Mouse (Mus musculus) embryonic facial prominence, embryonic 14.5 days (tissue): ENCODE measurements around the gene Unc45a. TPM values are rescaled to one million over a fixed set of nuclear protein-coding genes. Genes with fewer than 3 reads are reported as not detected.

Experiments used
- ATAC-seq: fragments of 200-750 bp; cut with Nextera tagmentation; 2 replicates; pipeline ENCODE4 v1.8.0; 2017; ENCODE audit warnings: low read depth, moderate number of reproducible peaks, moderate TSS enrichment
- DNase-seq: peaks from one replicate; pipeline ENCODE4 v3.0.0-alpha.2; 2015; ENCODE audit warnings: low spot score
- H3K27ac ChIP-seq: fragments of 300-500 bp; sonication (generic); replicated peaks from 2 replicates; pipeline ENCODE4 v1.5.1; 2014; ENCODE audit warnings: low read depth, mild to moderate bottlenecking, low read length, moderate library complexity
- H3K27me3 ChIP-seq: fragments of 300-500 bp; sonication (generic); replicated peaks from 2 replicates; pipeline ENCODE4 v1.6.1; 2014; ENCODE audit warnings: low read length; ENCODE audit not compliant: control insufficient read depth, insufficient read depth
- H3K36me3 ChIP-seq: fragments of 300-500 bp; sonication (generic); 2 replicates; pipeline ENCODE4 v1.6.1; 2014; ENCODE audit warnings: low read length, mixed read lengths; ENCODE audit not compliant: control insufficient read depth, insufficient read depth
- H3K4me1 ChIP-seq: fragments of 300-500 bp; sonication (generic); 2 replicates; pipeline ENCODE4 v1.6.1; 2014; ENCODE audit warnings: antibody characterized with exemption, low read length; ENCODE audit not compliant: control insufficient read depth, insufficient read depth
- H3K4me2 ChIP-seq: fragments of 300-500 bp; sonication (generic); 2 replicates; pipeline ENCODE4 v1.6.1; 2014; ENCODE audit warnings: low read depth, mild to moderate bottlenecking, low read length, moderate library complexity, mixed read lengths
- H3K4me3 ChIP-seq: fragments of 300-500 bp; sonication (generic); 2 replicates; pipeline ENCODE4 v1.5.1; 2014; ENCODE audit warnings: low read depth, mild to moderate bottlenecking, low read length
- H3K9ac ChIP-seq: fragments of 300-500 bp; sonication (generic); 2 replicates; pipeline ENCODE4 v1.6.1; 2014; ENCODE audit warnings: low read depth, mild to moderate bottlenecking, low read length, moderate library complexity, mixed read lengths
- H3K9me3 ChIP-seq: fragments of 300-500 bp; sonication (generic); 2 replicates; pipeline ENCODE4 v1.6.1; 2016; ENCODE audit warnings: low read length; ENCODE audit not compliant: control insufficient read depth
- WGBS: fragments of 180-500 bp; shearing (Covaris S2); extraction: QIAGEN DNeasy Blood & Tissue Kit; methylation state at CpG from one replicate; pipeline ENCODE4 v1.1.7; 2014; 5-methylcytosine and 5-hydroxymethylcytosine counted together
- polyA plus RNA-seq: library from polyadenylated mRNA; unstranded; fragments of >200 nt; fragmentation: Nextera tagmentation; extraction: Ambion mirVana; gene quantifications from 2 replicates; pipeline ENCODE4 v1.2.1, GENCODE M21; 2014

The Unc45a gene
- polyA plus RNA-seq, 1 experiment from 2014 or later, result 39.7 TPM

DNA sequence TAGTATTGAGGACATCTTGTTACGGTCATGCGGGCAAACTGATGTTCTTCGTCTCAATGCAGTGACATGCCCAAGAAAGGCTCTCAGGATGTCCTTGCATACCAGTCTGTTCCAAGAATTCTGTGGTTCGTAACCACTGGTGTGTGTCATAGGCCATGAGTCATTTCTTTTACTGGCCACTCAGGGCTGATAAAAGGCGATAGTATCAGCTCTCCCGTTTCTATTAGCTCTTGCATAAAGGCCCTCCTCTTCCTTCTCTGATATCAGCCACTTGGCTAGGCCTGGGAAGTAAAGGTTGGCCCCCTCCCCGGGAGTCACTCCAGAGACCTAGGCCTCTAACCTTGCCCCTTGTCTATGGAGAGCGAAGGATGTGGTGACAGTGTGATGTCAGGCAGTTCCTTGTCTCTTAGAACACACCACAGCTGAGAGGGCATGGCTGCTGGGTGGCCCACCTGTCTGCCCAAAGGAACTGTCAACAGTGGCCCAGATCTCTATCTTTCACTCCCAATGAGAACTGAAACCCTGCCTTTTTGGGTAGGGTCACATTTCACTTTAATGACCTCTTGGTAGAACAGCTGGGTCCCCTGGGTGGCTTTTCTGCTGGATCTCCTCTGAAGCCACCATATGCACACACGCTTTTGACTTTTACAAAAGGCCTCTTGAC, 34.7 kb upstream of the Unc45a start:
- Histone ChIP-seq H3K4me3 (no peak overlapping the region), H3K36me3 (0 out of 2 replicates have a peak, but pooled peaks cover 13% of the 10 kb centered on the region), H3K4me2 (no peak overlapping the region), H3K27ac (no peak overlapping the region), H3K27me3 (no peaks in the 10 kb centered on the region), H3K9ac (no peak overlapping the region), H3K4me1 (no peaks in the 10 kb centered on the region), H3K9me3 (no peaks in the 10 kb centered on the region)
- DNase-seq (no peak), ATAC-seq (no peak)
- 78% methylated on average over 9 of the region's 9 CpGs for WGBS

DNA sequence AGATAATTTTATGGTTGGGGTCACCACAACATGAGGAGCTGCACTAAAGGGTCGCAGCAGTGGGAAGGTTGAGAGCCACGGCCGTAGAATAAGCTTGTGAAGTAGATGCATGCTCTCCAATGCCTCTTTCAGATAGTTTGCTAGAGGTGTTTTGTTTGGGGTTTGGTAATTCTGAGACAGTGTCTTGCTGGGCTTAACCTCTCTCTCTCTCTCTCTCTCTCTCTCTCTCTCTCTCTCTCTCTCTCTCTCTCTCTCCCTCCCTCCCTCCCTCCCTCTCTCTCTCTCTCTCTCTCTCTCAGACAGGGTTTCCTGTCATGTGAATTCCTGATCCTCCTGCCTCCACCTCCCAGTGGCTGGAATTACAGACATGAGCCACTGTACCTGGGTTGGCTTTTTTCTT, 33.9 kb upstream of the Unc45a start:
- ATAC-seq (no peak), DNase-seq (no peak)
- Histone ChIP-seq H3K4me1 (peaks cover 6% of the 10 kb centered on the region), H3K9ac (no peak overlapping the region), H3K9me3 (no peaks in the 10 kb centered on the region), H3K36me3 (0 out of 2 replicates have a peak, but pooled peaks cover 13% of the 10 kb centered on the region), H3K27ac (no peak overlapping the region), H3K4me2 (no peak overlapping the region), H3K4me3 (no peak overlapping the region), H3K27me3 (no peaks in the 10 kb centered on the region)
- WGBS, result 77% methylated on average over 3 of the region's 3 CpGs

DNA sequence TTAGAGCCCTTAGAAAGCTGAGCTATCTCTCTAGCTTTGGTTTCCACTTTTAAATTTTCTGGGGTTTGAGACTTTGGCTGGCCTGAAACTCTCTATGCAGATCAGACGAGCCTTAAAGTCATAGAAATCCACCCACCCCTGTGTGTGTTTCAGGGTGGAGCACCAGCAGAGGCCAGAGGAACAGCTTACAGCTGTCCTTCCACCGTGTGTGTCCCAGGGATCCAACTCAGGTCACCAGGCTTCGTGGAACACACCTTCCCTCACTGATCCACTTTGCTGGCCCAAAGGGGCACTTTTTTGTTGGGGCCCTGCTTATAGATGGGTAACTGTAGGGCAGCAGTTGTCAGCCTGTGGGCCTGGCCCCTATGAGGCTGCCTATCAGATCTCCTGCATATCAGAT, 33.5 kb upstream of the Unc45a start:
- Histone ChIP-seq H3K27me3 (no peaks in the 10 kb centered on the region), H3K27ac (no peak overlapping the region), H3K4me2 (no peak overlapping the region), H3K4me3 (no peak overlapping the region), H3K4me1 (peaks cover 10% of the 10 kb centered on the region), H3K36me3 (0 out of 2 replicates have a peak, but pooled peaks cover 10% of the 10 kb centered on the region), H3K9ac (no peak overlapping the region), H3K9me3 (no peaks in the 10 kb centered on the region)
- ATAC-seq, result no peak
- WGBS, result 55% methylated on average over 3 of the region's 3 CpGs
- DNase-seq, result no peak

DNA sequence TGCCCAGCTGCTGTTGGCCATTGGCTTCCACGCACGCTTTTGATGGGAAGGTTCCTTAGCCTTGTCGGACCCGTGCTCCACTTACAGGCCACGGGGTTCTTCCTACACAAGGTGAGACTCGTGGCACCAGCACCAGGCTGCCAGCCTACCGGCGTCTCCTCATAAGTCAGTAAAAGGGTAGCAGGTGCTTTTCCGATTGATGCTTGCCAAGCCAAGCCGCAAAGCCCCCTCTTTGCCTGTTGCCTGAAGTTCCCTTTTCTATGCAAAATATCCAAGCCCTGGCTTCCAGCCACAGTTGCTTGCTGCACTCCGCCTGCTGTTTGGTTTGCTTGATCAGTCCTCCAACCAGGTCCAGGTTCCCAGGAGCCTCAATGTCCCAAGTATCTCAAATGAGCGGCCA, 33.0 kb upstream of the Unc45a start:
- H3K27me3 ChIP-seq, result no peaks in the 10 kb centered on the region
- no peak overlapping the region for H3K4me2 ChIP-seq
- H3K4me3 ChIP-seq, result no peak overlapping the region
- no peaks in the 10 kb centered on the region for H3K9me3 ChIP-seq
- H3K4me1 ChIP-seq, result peaks cover 14% of the 10 kb centered on the region
- H3K36me3 ChIP-seq, result 0 out of 2 replicates have a peak, but pooled peaks cover 7% of the 10 kb centered on the region
- WGBS, result 77% methylated on average over 12 of the region's 12 CpGs
- ATAC-seq (no peak), DNase-seq (no peak)
- H3K27ac ChIP-seq, result no peak overlapping the region
- no peak overlapping the region for H3K9ac ChIP-seq

DNA sequence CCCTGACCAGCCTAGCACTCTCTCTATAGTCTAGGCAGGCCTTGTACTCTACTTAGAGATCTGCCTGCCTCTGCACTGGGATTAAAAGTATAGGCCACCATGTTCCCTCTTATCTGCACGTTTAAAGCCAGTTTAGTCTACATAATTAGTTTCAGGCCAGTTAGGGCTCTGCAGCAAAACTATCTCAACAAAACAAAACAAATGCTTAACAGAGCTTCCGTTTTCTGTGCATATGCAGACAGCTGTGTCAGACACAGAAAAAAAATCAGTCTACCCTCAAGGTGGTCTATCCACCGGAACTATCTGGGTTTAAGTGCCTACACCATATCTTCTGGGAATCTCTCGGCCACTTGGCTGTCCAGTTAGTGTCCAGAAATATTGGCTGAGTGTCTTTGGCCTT, 32.5 kb upstream of the Unc45a start:
- Histone ChIP-seq H3K4me1 (peaks cover 14% of the 10 kb centered on the region), H3K27me3 (no peaks in the 10 kb centered on the region), H3K36me3 (peaks cover 6% of the 10 kb centered on the region), H3K9ac (no peak overlapping the region), H3K4me2 (no peak overlapping the region), H3K27ac (no peak overlapping the region), H3K4me3 (no peak overlapping the region), H3K9me3 (no peaks in the 10 kb centered on the region)
- DNase-seq (no peak), ATAC-seq (no peak)
- 68% methylated on average over 4 of the region's 4 CpGs for WGBS

DNA sequence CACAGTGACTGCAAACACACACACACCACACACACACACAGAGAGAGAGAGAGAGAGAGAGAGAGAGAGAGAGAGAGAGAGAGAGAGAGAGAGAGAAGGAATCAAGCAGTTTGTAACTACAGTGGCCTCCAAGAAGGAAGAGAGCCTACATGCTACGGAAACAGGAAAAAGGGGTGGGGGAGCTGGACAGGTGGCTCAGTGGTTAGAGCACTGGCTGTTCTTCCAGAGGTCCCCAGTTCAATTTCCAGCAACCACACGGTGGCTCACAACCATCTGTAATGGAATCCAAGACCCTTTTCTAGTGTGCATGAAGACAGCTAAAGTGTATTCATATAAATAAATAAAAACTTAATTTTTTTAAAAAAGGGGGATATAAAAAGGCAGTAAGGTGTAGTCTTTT, 31.9 kb upstream of the Unc45a start:
- DNase-seq, result no peak
- ATAC-seq, result no peak
- 53% methylated on average over 2 of the region's 2 CpGs for WGBS
- peaks cover 10% of the 10 kb centered on the region for H3K36me3 ChIP-seq
- H3K27ac ChIP-seq, result no peak overlapping the region
- H3K4me2 ChIP-seq, result no peak overlapping the region
- H3K9ac ChIP-seq, result no peak overlapping the region
- no peak overlapping the region for H3K4me3 ChIP-seq
- H3K9me3 ChIP-seq, result no peaks in the 10 kb centered on the region
- H3K27me3 ChIP-seq, result no peaks in the 10 kb centered on the region
- peaks cover 14% of the 10 kb centered on the region for H3K4me1 ChIP-seq

DNA sequence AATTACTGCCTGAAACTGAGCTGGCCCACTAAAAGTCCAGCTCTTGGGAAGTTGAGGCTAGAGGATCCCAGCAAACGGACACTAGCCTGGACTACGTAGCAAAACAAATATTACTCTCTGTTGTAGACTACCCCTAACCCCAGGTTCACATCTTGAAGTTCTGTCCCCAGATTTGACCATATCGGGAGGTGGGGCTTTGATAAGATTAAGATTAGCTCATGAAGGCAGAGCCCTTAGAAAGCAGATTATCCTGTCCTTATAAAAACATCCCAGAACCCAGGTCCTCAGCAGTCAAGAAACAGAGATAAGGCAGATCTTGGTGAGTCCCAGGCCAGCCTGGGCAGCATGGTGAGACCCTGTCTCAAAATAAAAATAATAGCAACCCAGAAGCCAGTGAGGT, 31.4 kb upstream of the Unc45a start:
- DNase-seq (no peak), ATAC-seq (no peak)
- no peak overlapping the region for H3K9ac ChIP-seq
- H3K4me2 ChIP-seq, result no peak overlapping the region
- no peaks in the 10 kb centered on the region for H3K9me3 ChIP-seq
- peaks cover 14% of the 10 kb centered on the region for H3K4me1 ChIP-seq
- WGBS, result 79% methylated on average over 3 of the region's 3 CpGs
- no peak overlapping the region for H3K4me3 ChIP-seq
- H3K36me3 ChIP-seq, result peaks cover 16% of the 10 kb centered on the region
- no peaks in the 10 kb centered on the region for H3K27me3 ChIP-seq
- no peak overlapping the region for H3K27ac ChIP-seq

DNA sequence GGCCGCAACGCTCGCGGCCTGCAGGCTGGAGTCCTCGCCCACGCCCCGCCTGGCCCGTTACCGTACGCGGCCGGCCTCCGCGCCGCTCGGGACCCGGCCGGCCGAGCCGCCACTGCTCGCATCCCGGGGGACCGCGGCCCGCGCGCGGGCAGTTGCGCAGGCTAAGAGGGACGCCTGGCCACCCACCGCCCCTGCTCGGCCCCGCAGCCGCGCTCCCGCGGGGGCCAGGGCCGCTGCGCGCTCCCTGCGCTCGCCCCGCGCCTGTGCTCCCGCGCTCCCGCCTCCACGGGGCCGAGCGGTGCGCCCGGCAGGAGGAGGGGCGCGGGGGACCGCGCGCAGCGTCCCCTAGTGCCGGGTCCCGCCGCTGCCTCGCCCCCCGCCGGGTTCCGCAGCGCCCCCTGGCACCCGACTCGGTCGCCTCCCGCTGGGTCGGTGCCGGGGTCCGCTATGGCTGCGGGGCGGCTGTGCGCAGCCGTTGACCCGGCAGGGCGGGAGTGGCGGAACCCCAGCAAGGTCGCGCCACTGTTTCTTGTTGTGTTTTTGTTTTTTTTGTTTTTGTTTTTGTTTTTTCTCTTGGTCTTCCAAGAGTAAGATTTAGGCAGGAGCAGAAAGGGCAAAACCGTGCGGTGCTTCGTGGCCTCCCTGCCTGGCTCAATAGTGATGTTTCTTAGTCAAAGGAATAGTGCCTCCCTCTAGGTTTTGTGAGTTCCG, 30.4 kb upstream of the Unc45a start, which contains the start of gene Man2a2:
Man2a2 (minus strand) TSS at position 335 of the 711 bp plus-strand sequence.
- no peaks in the 10 kb centered on the region for H3K27me3 ChIP-seq
- peak within 1 kb of the TSS; percentile 89 for H3K9ac ChIP-seq
- peaks cover 25% of the 10 kb centered on the region for H3K36me3 ChIP-seq
- peak within 1 kb of the TSS; percentile 87 for H3K27ac ChIP-seq
- peak; percentile 77 for ATAC-seq
- peak within 1 kb of the TSS; percentile 90 for H3K4me3 ChIP-seq
- peaks cover 14% of the 10 kb centered on the region for H3K4me1 ChIP-seq
- H3K9me3 ChIP-seq, result no peaks in the 10 kb centered on the region
- under 1% methylated on average over 14 of the region's 86 CpGs for WGBS
- peak; percentile 82 for DNase-seq
- H3K4me2 ChIP-seq, result peak within 1 kb of the TSS; percentile 70
